Mouse (Mus musculus) adipose tissue, adult 10 weeks (tissue): ENCODE measurements around the gene Olfr766-ps1. TPM values are rescaled to one million over a fixed set of nuclear protein-coding genes. Genes with fewer than 3 reads are reported as not detected.

ENCODE experiments used
- polyA plus RNA-seq: library from polyadenylated mRNA; stranded (reverse); fragments of 350-450 nt; fragmentation: Illumina TruSeq; extraction: RNeasy Lipid Tissue Mini Kit (QIAGEN cat#74804); gene quantifications from one replicate; pipeline ENCODE4 v1.2.3, GENCODE M21; 2014; ENCODE audit warnings: low read depth, low replicate concordance

Gene Olfr766-ps1
- polyA plus RNA-seq = not detected

GRCm38 (mm10) chr10:129068877-129069276 lies at the start of gene Olfr766-ps1:
TSS of gene Olfr766-ps1 (minus strand) at chr10:129068977.

GRCm38 (mm10) chr10:129117761-129118160 lies 49.0 kb upstream of the Olfr766-ps1 start, which contains the start of gene Olfr769:
TSS of gene Olfr769 (minus strand) at chr10:129117861.

GRCm38 (mm10) chr10:129099275-129099674 lies 30.5 kb upstream of the Olfr766-ps1 start, which contains the start of gene Olfr768:
TSS of gene Olfr768 (minus strand) at chr10:129099375.

GRCm38 (mm10) chr10:129082810-129083209 lies 14.0 kb upstream of the Olfr766-ps1 start, which contains the start of gene Olfr767:
TSS of gene Olfr767 (minus strand) at chr10:129082910.

GRCm38 (mm10) chr10:129049898-129050297 lies 18.9 kb downstream of the Olfr766-ps1 start, which contains the start of gene Olfr765:
TSS of gene Olfr765 (minus strand) at chr10:129049998.

GRCm38 (mm10) chr10:129039796-129040195 lies 29.0 kb downstream of the Olfr766-ps1 start, which contains the start of gene Olfr764-ps1:
TSS of gene Olfr764-ps1 (minus strand) at chr10:129039896.

Other genes starting within 250 kb of the Olfr766-ps1 start
- 96.5 TPM for gene Ormdl2, start 247.3 kb downstream of the Olfr766-ps1 start, polyA plus RNA-seq
- 1.6 TPM for gene Gdf11, start 177.3 kb downstream of the Olfr766-ps1 start, polyA plus RNA-seq
- gene Cd63, start 168.0 kb downstream of the Olfr766-ps1 start, polyA plus RNA-seq = 549 TPM
- 16.9 TPM for gene Rdh5, start 146.1 kb downstream of the Olfr766-ps1 start, polyA plus RNA-seq
- gene Bloc1s1, start 144.9 kb downstream of the Olfr766-ps1 start, polyA plus RNA-seq = 277 TPM
- gene Itga7, start 135.2 kb downstream of the Olfr766-ps1 start, polyA plus RNA-seq = 54.8 TPM
- 4.7 TPM for gene Mettl7b, start 108.0 kb downstream of the Olfr766-ps1 start, polyA plus RNA-seq
- not detected for gene Olfr9, start 79.5 kb downstream of the Olfr766-ps1 start, polyA plus RNA-seq
- gene Olfr763, start 58.2 kb downstream of the Olfr766-ps1 start, polyA plus RNA-seq = not detected
- gene Olfr764-ps1, start 29.1 kb downstream of the Olfr766-ps1 start, polyA plus RNA-seq = not detected
- not detected for gene Olfr765, start 19.0 kb downstream of the Olfr766-ps1 start, polyA plus RNA-seq
- gene Olfr767, start 13.9 kb upstream of the Olfr766-ps1 start, polyA plus RNA-seq = not detected
- gene Olfr768, start 30.4 kb upstream of the Olfr766-ps1 start, polyA plus RNA-seq = not detected
- not detected for gene Olfr769, start 48.9 kb upstream of the Olfr766-ps1 start, polyA plus RNA-seq
- not detected for gene Olfr770, start 70.0 kb upstream of the Olfr766-ps1 start, polyA plus RNA-seq
- gene Olfr771, start 95.8 kb upstream of the Olfr766-ps1 start, polyA plus RNA-seq = not detected
- gene Olfr772, start 108.9 kb upstream of the Olfr766-ps1 start, polyA plus RNA-seq = not detected
- gene Olfr773, start 118.4 kb upstream of the Olfr766-ps1 start, polyA plus RNA-seq = not detected
- gene Olfr774, start 167.2 kb upstream of the Olfr766-ps1 start, polyA plus RNA-seq = not detected
- not detected for gene Olfr775, start 179.4 kb upstream of the Olfr766-ps1 start, polyA plus RNA-seq
- not detected for gene Olfr776, start 190.2 kb upstream of the Olfr766-ps1 start, polyA plus RNA-seq
- not detected for gene Olfr777, start 202.5 kb upstream of the Olfr766-ps1 start, polyA plus RNA-seq
- gene Olfr780, start 249.1 kb upstream of the Olfr766-ps1 start, polyA plus RNA-seq = not detected